14 mouse cellular contexts compared by ENCODE assay signal in genomic region chr16:4608532-4609059, GRCm38 (mm10). TPM values are rescaled to one million over a fixed set of nuclear protein-coding genes. Genes with fewer than 3 reads are reported as not detected.
A peak's percentile ranks its signal among the peaks of the same experiment; 100 is the strongest.
DNase-seq lines count a peak whose midpoint lies in the region; ATAC-seq and TF ChIP-seq lines count a peak whose summit lies in the region.
"Had no signal": no experiment of that assay in that cellular context is flagged by ENCODE, and none has a peak within 500 bp of the region (broad histone marks: within the 10 kb centered on the region; RNA-seq: fewer than 3 reads in every experiment).

No protein-coding gene starts in this region.

- intact Hi-C loops in heart, postnatal 25 days (cut with DNase I): loop anchor here (1.0 to 5.0 kb wide), 3 partner anchors 40 to 306 kb away; no protein-coding TSS in a partner anchor

- H3K9me3 ChIP-seq in lung, embryonic 14.5 days (ENCODE audit: low read depth, low read length): no peaks in the 10 kb centered on the region
- H3K9me3 ChIP-seq: embryonic facial prominence, embryonic 15.5 days; forebrain, embryonic 10.5 days; heart, embryonic 10.5 days; liver, embryonic 12.5 days; midbrain, embryonic 13.5 days had no signal

- no peaks in the 10 kb centered on the region for H3K27me3 ChIP-seq in lung, embryonic 14.5 days (ENCODE audit: insufficient read depth, low read length)
- H3K27me3 ChIP-seq: embryonic facial prominence, embryonic 15.5 days; liver, embryonic 12.5 days; midbrain, embryonic 13.5 days had no signal

- no peak overlapping the region for H3K9ac ChIP-seq in lung, embryonic 14.5 days
- H3K9ac ChIP-seq: embryonic facial prominence, embryonic 15.5 days; liver, embryonic 12.5 days; midbrain, embryonic 13.5 days had no signal

- ATAC-seq in lung, embryonic 14.5 days (ENCODE audit: insufficient read depth): 0 out of 2 replicates have a peak, but pooled peaks have one; percentile 6

- DNase-seq in heart, adult 11 months: peak; percentile 92
- no peak for DNase-seq in heart, postnatal 25 days (ENCODE audit: low spot score)
- DNase-seq in lung, embryonic 14.5 days: no peak
- no peak for DNase-seq in lung, postnatal 14 days
- DNase-seq in kidney, postnatal 4 days: peak; percentile 65 to 80
- peak; percentile 51 for DNase-seq in lung, postnatal 36 days
- no peak for DNase-seq in natural killer cell, adult 2 months (ENCODE audit: low spot score in 2 of 2)
- DNase-seq in urinary bladder, postnatal 14 days (ENCODE audit: low spot score): no peak

- H3K4me1 ChIP-seq in lung, embryonic 14.5 days (ENCODE audit: insufficient read depth): peaks cover 35% of the 10 kb centered on the region

- peaks cover 46% of the 10 kb centered on the region for H3K36me3 ChIP-seq in lung, embryonic 14.5 days (ENCODE audit: insufficient read depth)

- H3K4me2 ChIP-seq in lung, embryonic 14.5 days: no peak overlapping the region
- H3K4me2 ChIP-seq: embryonic facial prominence, embryonic 15.5 days; liver, embryonic 12.5 days; midbrain, embryonic 13.5 days had no signal

- H3K27ac ChIP-seq in lung, embryonic 14.5 days (ENCODE audit: low read depth): no peak overlapping the region
- H3K27ac ChIP-seq: embryonic facial prominence, embryonic 15.5 days; forebrain, embryonic 10.5 days; heart, embryonic 10.5 days; liver, embryonic 12.5 days; macrophage; midbrain, embryonic 13.5 days had no signal

- H3K4me3 ChIP-seq in lung, embryonic 14.5 days (ENCODE audit: low read depth, low read length): no peak overlapping the region
- H3K4me3 ChIP-seq: embryonic facial prominence, embryonic 15.5 days; forebrain, embryonic 10.5 days; heart, embryonic 10.5 days; liver, embryonic 12.5 days; midbrain, embryonic 13.5 days had no signal

- no peak for TF ChIP-seq CTCF in lung, embryonic 14.5 days (IDR thresholded peaks at IDR 0.05; ENCODE audit: low read depth)

- WGBS in lung, embryonic 14.5 days: 80% methylated on average over 19 of the region's 19 CpGs

RNA-seq across cellular contexts. Expression of gene Glis2, which starts 14.1 kb away (rescaled TPM):
- total RNA-seq in heart, postnatal 25 days (2021): 10 to 100 TPM; 16.6 to 20.3 TPM
- 24.4 and 29.2 TPM in 2 replicates for polyA plus RNA-seq in lung, embryonic 14.5 days (2014; fragmentation: Nextera tagmentation; extraction: Ambion mirVana)

RNA-seq across cellular contexts. Expression of gene Pam16, which starts 16.2 kb away (rescaled TPM):
- total RNA-seq in heart, postnatal 25 days (2021): 100 to 1,000 TPM; 129 to 141 TPM
- 81.9 and 86.3 TPM in 2 replicates for polyA plus RNA-seq in lung, embryonic 14.5 days (2014; fragmentation: Nextera tagmentation; extraction: Ambion mirVana)

RNA-seq across cellular contexts. Expression of gene Vasn, which starts 31.1 kb away (rescaled TPM):
- 10 to 100 TPM in 1 of 2 experiments, 1 to 10 TPM in 1; 9.8 to 12.0 TPM for total RNA-seq in heart, postnatal 25 days (2021)
- polyA plus RNA-seq in lung, embryonic 14.5 days (2014; fragmentation: Nextera tagmentation; extraction: Ambion mirVana): 23.1 and 23.5 TPM in 2 replicates

RNA-seq across cellular contexts. Expression of gene Dnaja3, which starts 31.2 kb away (rescaled TPM):
- total RNA-seq in heart, postnatal 25 days (2021): 100 to 1,000 TPM; 149 TPM
- polyA plus RNA-seq in lung, embryonic 14.5 days (2014; fragmentation: Nextera tagmentation; extraction: Ambion mirVana): 58.7 and 59.3 TPM in 2 replicates

RNA-seq across cellular contexts. Expression of gene Tfap4, which starts 48.9 kb away (rescaled TPM):
- total RNA-seq in heart, postnatal 25 days (2021): 1 to 10 TPM; 3.5 to 4.2 TPM
- polyA plus RNA-seq in lung, embryonic 14.5 days (2014; fragmentation: Nextera tagmentation; extraction: Ambion mirVana): 23.0 and 24.1 TPM in 2 replicates

Comparison
In these comparisons a context has a peak if more than half of its experiments do, and no peak if none do; other contexts are left out.
1. DNase-seq: peak in heart, adult 11 months (single experiment), kidney, postnatal 4 days (2 of 2) and lung, postnatal 36 days (single experiment); none in heart, postnatal 25 days (single experiment), lung, embryonic 14.5 days (single experiment), lung, postnatal 14 days (single experiment), natural killer cell, adult 2 months (0 of 2) and urinary bladder, postnatal 14 days (single experiment).